Mouse (Mus musculus) heart, postnatal 14 days (tissue): ENCODE results near the gene Ahsa2. TPM values are rescaled to one million over a fixed set of nuclear protein-coding genes. Genes with fewer than 3 reads are reported as not detected.
"Not testable (repeated sequence)": the region's sequence is repeated elsewhere in the genome, so short reads cannot be mapped to it uniquely, and the experiment has no call there.

Source experiments
- DNase-seq, 2 experiments: peaks; one replicate each; pipeline ENCODE4 v3.0.0; 2021 to 2022
- intact Hi-C: fragments of 180-260 bp; cut with DNase I; formaldehyde crosslinking; loops from one replicate; pipeline ENCODE4 v1.15.1; 2025
- long read RNA-seq, 2 experiments: library from polyadenylated mRNA; stranded (forward); transcript quantifications; one replicate each; pipeline ENCODE4 v2.0.0; 2021
- microRNA-seq, 2 experiments: library from miRNA; unstranded; fragments of <30 nt; microRNA quantifications; one replicate each; pipeline ENCODE4 v1.2.0; 2021 to 2022
- total RNA-seq, 2 experiments: library from RNA; stranded (reverse); gene quantifications; 2 replicates each; pipeline ENCODE4 v1.2.3; 2021

Ahsa2 gene
- total RNA-seq, result 10 to 100 TPM; 43.8 to 54.1 TPM
- long read RNA-seq, experiment 1, transcript Ahsa2-202 (9 exons, 3,583 nt), result minor isoform, 5 of 63 reads
- long read RNA-seq, experiment 1, transcript Ahsa2-201 (9 exons, 3,023 nt), result major isoform, 46 of 63 reads
- long read RNA-seq, experiment 1, partial matches to known transcripts, result 2 of 63 reads
- long read RNA-seq, experiment 1, other reads (novel, unspliced or antisense), result 10 of 63 reads
- long read RNA-seq, experiment 2, transcript Ahsa2-201 (9 exons, 3,023 nt), result major isoform, 21 of 31 reads
- long read RNA-seq, experiment 2, partial matches to known transcripts, result 0 of 31 reads
- long read RNA-seq, experiment 2, other reads (novel, unspliced or antisense), result 9 of 31 reads

DNA sequence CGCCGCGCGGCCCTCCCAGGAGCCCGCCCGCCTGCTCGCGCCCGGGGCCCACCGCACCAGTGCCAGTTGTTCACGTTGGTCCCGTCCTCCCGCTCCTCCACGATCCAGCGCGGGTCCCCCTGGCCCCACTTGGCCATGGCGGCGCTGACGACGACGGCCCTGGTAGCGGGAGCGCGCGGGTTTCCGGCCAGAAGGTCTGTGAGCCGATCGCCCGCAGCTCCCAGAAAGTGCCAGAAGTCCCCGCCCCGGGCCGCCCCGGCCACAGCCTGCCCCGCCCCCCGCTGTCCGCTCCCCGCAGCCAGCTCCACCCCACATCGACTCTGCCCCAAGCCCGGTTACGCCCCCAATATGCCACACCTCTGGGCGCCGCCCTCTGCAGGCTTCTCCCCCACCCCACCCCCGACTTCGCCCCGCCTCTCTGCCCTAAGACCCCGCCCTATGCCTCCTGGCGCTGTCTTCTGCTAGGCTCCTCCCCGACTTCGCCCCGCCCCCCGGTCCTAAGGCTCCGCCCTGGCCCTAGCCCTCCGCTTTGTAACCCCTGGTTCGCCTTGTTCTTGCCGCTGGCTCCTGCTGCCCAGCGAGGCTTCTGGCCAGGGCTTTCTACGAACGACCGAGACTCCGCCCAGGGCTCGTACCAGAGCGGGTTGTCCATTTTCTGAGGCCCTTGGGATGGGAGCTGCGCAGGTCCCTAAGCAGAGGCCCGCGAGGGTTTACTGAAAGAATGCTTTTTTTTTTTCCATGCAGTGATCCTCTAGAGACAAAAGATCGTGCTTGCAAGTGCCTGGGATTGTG is at the start of gene Ahsa2:
Gene Ahsa2, minus strand, starts transcription at position 313 of the 792 bp plus-strand sequence.
- intact Hi-C loops, result loop anchor here (10.0 kb wide), 1 partner anchor 513 kb away; the partner anchor contains the start of genes Commd1 and Gm28048
- peak; percentile 97 to 99 for DNase-seq

DNA sequence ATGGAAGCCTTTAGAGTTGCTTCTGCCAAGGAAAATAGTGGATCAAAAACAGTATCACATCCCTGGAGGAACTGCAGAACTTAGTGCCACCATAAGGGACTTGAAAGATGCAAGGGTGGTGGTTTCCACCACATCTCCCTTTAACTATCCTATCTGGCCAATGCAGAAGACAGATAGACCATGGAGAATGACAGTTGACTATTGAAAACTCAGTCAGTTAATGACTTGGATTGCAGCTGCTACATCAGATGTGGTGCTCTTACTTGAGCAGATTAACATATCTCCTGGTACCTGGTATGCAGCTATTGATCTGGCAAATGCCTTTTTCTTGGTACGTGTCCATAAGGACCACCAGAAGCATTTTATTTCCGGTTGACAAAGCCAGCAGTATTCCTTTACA is 39.6 kb upstream of the Ahsa2 start:
- intact Hi-C loops, result no loop called here
- no peak for DNase-seq

DNA sequence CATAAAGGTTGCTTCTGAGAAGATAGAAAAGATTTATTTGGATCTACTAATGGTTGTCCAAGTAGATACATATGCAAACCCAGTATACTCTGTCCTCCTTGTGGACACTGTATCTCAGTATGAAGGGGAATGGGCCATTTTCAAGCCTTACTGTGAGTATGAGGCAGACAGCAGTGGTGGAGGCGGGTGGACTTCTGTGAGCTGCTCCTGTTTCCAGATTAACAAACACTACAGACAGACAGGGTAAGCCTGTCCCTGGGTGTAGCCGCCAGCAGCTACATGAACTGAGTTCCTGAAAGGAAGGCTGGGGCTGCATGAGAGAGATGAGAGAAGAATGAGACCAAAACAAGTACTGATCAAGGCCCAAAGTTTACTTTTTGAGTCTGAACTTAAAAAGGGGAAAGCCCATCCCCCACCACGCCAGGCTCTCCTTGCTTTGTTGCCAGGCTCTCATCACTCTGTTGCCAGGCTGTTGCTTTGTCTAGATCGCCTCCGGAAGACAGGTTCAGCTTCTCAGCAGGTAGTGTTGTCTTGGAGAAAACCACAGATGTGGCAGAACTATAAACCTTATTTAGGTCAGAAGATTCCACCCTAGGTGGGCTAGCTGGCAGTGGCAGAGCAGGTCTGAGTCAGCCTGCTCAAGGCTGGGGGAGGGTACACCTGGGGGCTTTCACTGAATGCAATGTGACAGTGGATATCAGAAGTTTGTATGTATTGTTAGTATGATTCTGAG is 22.8 kb upstream of the Ahsa2 start, which contains the start of gene 1700093K21Rik:
Gene 1700093K21Rik, minus strand, starts transcription at position 683 of the 733 bp plus-strand sequence.
- intact Hi-C loops, result no loop called here
- DNase-seq, result no peak

DNA sequence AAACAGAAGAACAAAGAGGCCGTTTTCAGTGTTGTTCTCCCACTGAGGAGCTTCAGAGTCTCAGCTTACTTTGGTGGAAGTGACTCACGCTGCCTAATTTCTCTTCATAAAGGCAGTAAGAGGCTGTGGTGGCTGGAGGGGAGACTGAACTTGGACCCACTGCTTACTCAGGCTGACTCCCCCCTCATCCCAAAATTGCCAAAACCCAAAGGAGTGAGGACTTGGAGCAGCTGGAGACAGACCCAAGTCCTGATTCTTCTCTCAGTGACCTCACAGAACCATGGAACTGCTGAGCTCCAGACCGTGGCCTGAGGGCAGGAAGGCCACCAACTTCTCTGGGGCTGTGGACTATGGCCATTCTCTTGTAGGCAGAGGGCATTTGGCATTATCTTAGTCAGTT is 21.2 kb upstream of the Ahsa2 start:
- DNase-seq, result no peak
- intact Hi-C loops, result no loop called here

DNA sequence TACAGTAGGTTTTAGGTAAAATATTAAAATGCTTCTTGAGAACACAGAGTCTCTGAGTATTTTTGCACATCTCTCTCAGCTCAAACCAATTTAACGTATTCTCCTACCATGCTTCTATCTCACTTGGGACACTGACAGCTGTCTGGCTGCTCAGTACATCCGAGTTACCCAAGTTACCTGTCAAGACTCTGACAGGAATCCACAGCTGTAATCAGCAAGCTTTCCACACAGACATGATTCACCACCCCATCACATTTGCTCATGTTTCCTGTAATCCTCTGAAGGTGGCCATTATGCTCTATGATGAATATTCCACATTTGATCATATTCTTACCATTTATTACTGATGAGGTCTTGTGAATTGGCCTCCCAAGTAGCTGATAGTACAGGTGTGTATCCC is 17.5 kb upstream of the Ahsa2 start:
- intact Hi-C loops, result no loop called here
- no peak for DNase-seq

DNA sequence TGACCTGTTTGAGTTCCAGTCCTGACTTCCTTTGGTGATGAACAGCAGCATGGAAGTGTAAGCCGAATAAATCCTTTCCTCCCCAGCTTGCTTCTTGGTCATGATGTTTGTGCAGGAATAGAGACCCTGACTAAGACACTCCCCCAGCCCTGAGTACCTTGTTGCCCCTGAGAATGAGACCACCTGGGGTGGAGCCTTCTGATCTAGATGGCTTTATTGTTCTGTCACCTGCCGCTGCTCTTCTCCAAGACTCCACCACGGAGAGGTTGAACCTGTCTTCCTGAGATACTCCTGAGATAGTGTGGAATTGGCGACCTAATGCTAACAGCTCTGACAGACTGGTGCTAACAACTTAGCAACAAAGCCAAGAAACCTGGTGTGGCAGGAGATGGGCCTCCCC is 17.0 kb upstream of the Ahsa2 start:
- intact Hi-C loops, DNase-seq: not testable (repeated sequence)

DNA sequence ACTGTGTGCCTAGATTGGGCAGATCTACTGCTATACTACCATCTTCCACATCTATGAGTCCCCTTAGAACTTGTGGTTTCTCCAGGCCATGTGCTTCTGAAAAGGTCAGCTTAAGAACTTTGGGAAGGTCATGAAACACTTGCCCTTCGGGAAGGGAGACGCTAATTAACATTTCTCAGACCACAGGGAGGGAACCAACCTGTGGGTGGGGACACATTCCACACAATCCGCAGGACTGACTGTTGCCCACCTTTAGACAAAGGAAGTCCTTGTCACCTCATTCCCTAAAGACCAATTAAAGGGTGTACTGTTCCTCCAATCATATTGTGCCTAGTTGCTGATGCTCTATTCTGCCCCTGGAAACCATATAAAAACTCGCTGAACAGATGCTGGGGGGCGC is 7.0 kb upstream of the Ahsa2 start:
- DNase-seq, intact Hi-C loops: not testable (repeated sequence)

DNA sequence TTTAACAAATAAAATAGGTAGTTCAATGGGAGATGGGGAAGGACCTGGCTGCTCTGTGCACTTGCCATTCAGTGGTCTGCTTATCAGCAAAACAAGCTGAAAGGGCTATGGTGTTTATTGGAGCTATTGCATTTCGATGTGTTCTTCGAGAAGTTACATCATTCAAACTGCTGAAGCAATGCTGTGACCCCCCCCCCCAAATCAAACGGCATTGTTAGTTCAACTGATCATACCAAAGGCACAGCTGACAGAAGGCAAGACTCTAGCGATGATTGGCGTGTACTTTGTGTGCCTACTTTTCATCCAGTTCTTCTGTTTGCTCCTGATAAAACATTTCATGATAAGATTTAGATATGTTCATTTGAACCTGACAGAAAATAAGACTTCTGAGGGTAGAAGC is 779 bp upstream of the Ahsa2 start:
- intact Hi-C loops, result loop anchor here (10.0 kb wide), 1 partner anchor 514 kb away; the partner anchor contains the start of genes Commd1 and Gm28048
- no peak for DNase-seq

DNA sequence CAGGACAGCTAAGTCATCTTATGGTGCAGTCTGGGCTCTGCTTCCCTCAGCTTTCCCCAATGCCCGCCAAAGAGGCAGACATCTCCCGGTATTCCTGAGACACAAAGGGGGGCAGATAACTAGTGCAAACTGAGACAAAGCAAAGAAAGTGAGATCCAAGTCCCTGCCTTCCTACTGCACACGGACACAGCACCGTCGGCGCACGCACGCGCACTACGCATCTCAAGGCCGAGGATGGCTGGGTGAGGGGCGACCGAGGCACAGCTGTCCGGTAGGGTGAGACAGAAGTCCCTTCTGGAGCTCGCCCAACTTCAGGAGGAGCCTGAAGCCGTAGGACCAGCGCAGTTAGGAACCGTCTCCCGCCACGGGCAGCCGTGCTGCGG is 504 bp downstream of the Ahsa2 start:
- intact Hi-C loops, result loop anchor here (10.0 kb wide), 1 partner anchor 513 kb away; the partner anchor contains the start of genes Commd1 and Gm28048
- peak; percentile 75 to 76 for DNase-seq

DNA sequence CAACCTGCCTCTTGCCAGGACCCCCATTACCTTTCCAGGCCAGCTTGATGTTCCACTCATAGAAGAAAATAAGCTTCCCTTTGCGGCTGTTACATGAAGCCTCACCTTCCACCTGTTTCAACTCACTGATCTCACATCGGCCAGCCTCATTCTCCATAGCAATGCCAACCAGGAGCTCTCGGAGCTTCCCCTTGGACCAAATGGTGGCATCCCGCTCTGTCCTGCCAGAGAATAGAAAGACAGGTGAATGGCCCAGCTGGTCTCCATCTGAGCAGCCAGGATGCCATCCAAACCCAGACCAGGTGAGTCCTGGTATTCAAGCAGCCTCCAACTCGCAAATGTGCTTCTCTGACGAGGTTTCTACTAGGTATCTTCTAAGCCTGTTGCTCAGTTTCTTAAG is 1.2 kb downstream of the Ahsa2 start:
- intact Hi-C loops, result loop anchor here (10.0 kb wide), 1 partner anchor 512 kb away; the partner anchor contains the start of genes Commd1 and Gm28048
- no peak for DNase-seq

DNA sequence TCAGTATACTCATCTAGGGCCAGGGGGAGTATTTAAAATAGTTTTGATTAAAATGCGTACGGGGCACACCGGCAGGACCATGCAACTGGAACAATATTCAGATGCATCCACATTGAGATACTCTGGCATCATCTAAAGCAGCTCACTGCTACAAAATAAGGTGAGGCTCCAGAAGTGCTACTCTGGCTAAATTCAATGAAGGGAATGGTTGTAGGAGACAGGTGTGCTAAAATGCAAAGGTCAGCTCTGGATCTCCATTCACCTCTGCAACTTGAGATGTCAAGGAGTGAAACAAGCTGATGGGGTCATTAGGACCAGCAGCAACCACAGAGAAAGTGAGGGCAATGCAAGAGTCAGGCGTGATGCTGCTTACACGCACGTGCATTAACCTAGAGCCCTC is 2.6 kb downstream of the Ahsa2 start:
- intact Hi-C loops, result loop anchor here (10.0 kb wide), 1 partner anchor 510 kb away; the partner anchor contains the start of genes Commd1 and Gm28048
- no peak for DNase-seq

DNA sequence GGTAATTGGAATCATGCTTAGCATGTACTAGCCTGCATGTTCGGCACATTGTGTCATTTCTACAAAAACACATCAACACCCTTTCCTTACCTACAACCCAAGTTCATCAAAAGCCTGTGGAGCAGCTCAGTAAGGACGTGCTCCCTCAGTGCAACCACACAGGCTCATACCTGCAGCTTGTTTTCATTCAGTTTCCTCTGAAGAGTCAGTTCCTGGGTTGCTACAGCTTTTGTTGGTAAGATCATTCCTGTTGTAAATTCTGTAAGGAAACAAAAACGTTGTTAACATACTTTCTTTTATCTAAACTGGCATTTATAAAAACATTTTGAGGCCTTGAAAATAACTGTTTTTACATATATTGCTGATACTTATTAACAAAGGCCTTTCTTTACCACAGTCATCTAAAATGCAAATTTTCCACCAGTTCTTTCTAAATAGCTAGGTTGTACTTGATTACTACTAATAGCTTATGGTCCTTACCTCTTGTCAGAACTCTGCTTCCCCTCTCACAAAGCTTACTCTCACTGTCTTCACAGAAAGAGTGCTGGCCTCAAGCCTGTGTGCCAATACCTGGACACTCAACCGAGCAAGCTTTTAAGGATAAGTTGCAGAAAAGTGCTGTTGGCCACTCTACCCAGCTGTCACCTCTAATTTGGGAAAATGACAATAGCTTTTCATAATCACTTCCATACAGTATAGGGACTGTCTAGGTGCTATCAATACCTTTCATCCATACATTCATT is 5.6 kb downstream of the Ahsa2 start:
- no peak for DNase-seq
- intact Hi-C loops, result loop anchor here (10.0 kb wide), 1 partner anchor 507 kb away; the partner anchor contains the start of genes Commd1 and Gm28048

DNA sequence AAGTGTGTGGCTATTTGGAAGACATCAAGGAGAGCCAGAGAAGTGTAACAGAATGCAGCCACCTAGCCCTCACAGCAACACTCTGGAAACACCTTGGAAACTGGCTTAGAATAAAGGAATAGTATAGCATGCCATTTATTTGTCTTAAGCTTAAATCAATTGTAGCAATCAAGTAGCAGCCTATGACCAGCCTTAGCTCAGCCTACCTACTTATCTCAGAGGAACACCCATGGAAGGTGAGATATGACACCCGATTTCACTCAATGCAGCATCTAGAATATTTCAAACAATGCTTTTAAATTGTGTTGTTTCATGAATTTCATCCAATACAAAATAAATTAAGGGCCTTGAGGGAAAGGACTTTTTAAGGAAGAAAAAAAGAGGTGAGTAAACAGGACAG is 7.9 kb downstream of the Ahsa2 start:
- intact Hi-C loops, result loop anchor here (10.0 kb wide), 1 partner anchor 505 kb away; the partner anchor contains the start of genes Commd1 and Gm28048

DNA sequence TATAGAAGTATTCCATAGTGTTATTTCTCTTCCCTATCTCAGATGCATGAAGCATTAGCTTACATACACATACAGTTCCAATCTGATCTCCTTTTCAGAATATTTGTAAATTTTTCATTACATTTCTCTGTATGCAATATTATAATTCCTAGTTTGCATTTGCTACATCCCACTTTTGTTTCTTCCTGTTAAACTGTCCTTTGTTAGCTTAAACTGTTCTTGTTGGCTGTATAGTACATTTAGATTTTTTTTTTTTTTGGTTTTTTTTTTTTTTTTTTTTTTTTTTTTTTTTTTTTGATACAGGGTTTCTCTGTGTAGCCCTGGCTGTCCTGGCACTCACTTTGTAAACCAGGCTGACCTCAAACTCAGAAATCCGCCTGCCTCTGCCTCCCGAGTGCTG is 32.0 kb downstream of the Ahsa2 start:
- intact Hi-C loops, DNase-seq: not testable (repeated sequence)

More for the DNA sequence above, 7.9 kb downstream of the Ahsa2 start:
- no peak for DNase-seq

Small RNA genes lying within 50 kb of the gene (microRNA-seq; reads per million reads assigned to microRNA genes)
- 0 reads per million in 2 experiments for gene Gm47279

Other genes starting within 250 kb of the Ahsa2 start
- 10 to 100 TPM; 38.9 to 41.7 TPM for gene Xpo1, start 242.0 kb downstream of the Ahsa2 start, total RNA-seq
- gene Usp34, start 191.1 kb downstream of the Ahsa2 start, total RNA-seq, result 10 to 100 TPM; 41.7 to 43.9 TPM
- not detected for gene 1700093K21Rik, start 23.1 kb upstream of the Ahsa2 start, total RNA-seq
- 10 to 100 TPM; 10.7 to 10.8 TPM for gene 0610010F05Rik, start 135.6 kb upstream of the Ahsa2 start, total RNA-seq
- gene Pus10, start 167.6 kb upstream of the Ahsa2 start, total RNA-seq, result 10 to 100 TPM in 1 of 2 experiments, 1 to 10 TPM in 1; 9.8 to 11.2 TPM
- gene Pex13, start 167.9 kb upstream of the Ahsa2 start, total RNA-seq, result 10 to 100 TPM; 22.0 to 26.9 TPM